Mouse (Mus musculus) liver, adult 2 months (tissue): ENCODE results near the gene Tbc1d10c.

Source experiments
- CTCF ChIP-seq: fragments of 200-500 bp; IDR thresholded peaks from 2 replicates; pipeline ENCODE4 v1.5.1; 2011; ENCODE audit warnings: low read depth, low read length, control low read depth
- POLR2A ChIP-seq: fragments of 200-500 bp; IDR thresholded peaks from 2 replicates; pipeline ENCODE4 v1.6.1; 2011; ENCODE audit warnings: low read length, control low read depth; ENCODE audit not compliant: insufficient read depth; ENCODE audit errors: extremely low read depth

DNA sequence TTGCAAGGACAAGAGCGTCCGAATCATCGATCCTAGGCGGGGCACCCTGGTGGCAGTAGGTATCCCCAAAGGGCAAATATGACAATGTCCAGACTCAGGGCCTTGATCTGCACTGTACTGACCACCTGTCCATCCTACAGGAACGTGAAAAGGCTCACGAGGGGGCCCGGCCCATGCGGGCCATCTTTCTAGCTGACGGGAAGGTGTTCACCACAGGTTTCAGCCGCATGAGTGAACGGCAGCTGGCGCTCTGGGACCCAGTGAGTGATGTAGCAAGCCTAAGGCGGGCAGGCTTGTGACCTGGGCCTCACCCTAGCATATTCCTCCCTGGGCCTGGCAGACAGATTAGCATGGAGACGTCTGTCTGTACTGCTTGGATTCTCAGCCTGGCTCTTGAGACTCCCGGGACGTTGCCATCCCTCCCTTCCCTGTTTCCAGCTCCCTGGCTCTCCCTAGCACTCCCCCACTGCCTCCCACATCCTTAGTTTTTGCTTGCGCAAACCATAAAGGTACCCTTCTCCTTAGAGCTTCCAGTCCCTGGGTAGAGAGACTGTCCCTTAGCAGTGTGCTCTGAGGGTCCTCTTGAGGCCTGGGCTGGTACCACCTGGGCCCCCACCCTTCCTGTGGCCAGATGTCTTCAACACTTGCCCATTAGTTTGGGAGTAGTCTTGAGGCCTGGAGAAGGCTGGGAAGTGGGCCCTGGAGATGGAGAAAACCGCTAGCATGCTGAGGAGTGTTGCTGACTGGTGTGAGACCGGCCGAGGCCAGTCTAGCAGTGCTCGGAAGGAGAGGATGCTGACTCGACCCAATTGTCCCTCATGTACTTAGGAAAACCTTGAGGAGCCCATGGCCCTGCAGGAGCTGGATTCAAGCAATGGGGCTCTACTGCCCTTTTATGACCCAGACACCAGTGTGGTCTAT, 40.3 kb downstream of the Tbc1d10c start:
- TF ChIP-seq CTCF, result no peak
- TF ChIP-seq POLR2A, result no peak
